8 mouse cellular contexts compared by ENCODE assay signal in the genomic region with DNA sequence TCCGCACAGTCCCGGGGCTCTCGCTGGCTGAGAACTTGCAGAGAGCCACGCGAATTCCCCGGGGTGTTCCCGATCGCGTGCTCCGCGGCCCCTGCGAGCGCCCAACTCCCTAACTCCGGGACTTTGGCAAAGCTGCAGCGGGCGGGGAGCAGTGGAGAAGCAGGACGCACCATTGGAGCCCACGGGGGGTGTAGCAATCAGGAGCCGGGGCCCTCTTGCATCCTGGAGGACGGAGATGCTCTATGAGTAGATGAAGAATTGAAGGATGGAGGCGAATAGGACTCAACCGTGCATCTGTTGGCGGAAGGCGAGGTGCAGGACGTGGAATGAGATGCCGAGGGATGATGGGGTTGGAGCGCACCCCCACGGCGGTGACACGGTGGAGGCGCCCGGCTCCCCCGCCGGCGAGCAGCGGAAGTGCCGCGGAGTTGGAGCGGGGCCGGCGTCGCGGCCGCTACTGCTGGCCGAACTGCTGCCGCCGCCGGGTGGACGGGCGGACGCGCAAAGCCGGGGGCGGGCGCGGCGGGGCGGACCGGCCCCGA. TPM values are rescaled to one million over a fixed set of nuclear protein-coding genes. Genes with fewer than 3 reads are reported as not detected.
A peak's percentile ranks its signal among the peaks of the same experiment; 100 is the strongest.
DNase-seq lines count a peak whose midpoint lies in the region; ATAC-seq and TF ChIP-seq lines count a peak whose summit lies in the region.

A gene (plus strand): TSS at position 425 of the 542 bp plus-strand sequence.

- peak within 1 kb of the TSS; percentile 76 for H3K4me3 ChIP-seq in hindbrain, embryonic 12.5 days

- peak within 1 kb of the TSS; percentile 85 for H3K9ac ChIP-seq in hindbrain, embryonic 12.5 days

- peak within 1 kb of the TSS; percentile 24 for H3K27ac ChIP-seq in hindbrain, embryonic 12.5 days

- no peak for TF ChIP-seq CTCF in Patski (IDR thresholded peaks at IDR 0.05)

- under 1% methylated on average over 47 of the region's 60 CpGs for WGBS in hindbrain, embryonic 12.5 days

- H3K4me2 ChIP-seq in hindbrain, embryonic 12.5 days (replicated peaks) = peak within 1 kb of the TSS; percentile 95

- in situ Hi-C loops in Patski (cut with MboI; ENCODE audit: low pct_unique_long_range_greater_than_20kb) = loop anchor here (5.0 kb wide), 1 partner anchor 62 kb away; no protein-coding TSS in a partner anchor

- no peaks in the 10 kb centered on the region for H3K36me3 ChIP-seq in hindbrain, embryonic 12.5 days

- H3K9me3 ChIP-seq in hindbrain, embryonic 12.5 days (replicated peaks) = no peaks in the 10 kb centered on the region

- DNase-seq in Patski (ENCODE audit: low read depth, low spot score) = peak; percentile 63
- peak; percentile 88 to 89 for DNase-seq in cerebellum, postnatal 14 days
- peak; percentile 61 to 74 for DNase-seq in frontal cortex, postnatal 14 days (ENCODE audit: low spot score in 2 of 2)
- peak; percentile 87 to 92 for DNase-seq in layer of hippocampus, postnatal 10 days (ENCODE audit: low spot score in 2 of 2)
- peak; percentile 92 for DNase-seq in lung, postnatal 10 days
- DNase-seq in ovary, postnatal 14 days (ENCODE audit: low spot score) = peak; percentile 82
- DNase-seq in thymus, postnatal 10 days (ENCODE audit: low spot score in 2 of 2) = peak; percentile 60 to 84

- peak; percentile 90 for ATAC-seq in Patski
- ATAC-seq in hindbrain, embryonic 12.5 days (ENCODE audit: low FRiP score) = peak; percentile 88

- no peaks in the 10 kb centered on the region for H3K27me3 ChIP-seq in Patski
- H3K27me3 ChIP-seq in hindbrain, embryonic 12.5 days = no peaks in the 10 kb centered on the region

- CTCF ChIA-PET in Patski (lab: Charles Lee) = interaction anchor here (1.2 to 1.3 kb wide), 2 partner anchors 30 to 96 kb away, joined by 3 to 7 read pairs; no protein-coding TSS in a partner anchor

- POLR2A ChIA-PET in Patski (lab: Charles Lee) = interaction anchor here (0.8 to 1.2 kb wide), 4 partner anchors 17 to 87 kb away, joined by 3 to 4 read pairs (median 3); no protein-coding TSS in a partner anchor

- peaks cover 33% of the 10 kb centered on the region for H3K4me1 ChIP-seq in hindbrain, embryonic 12.5 days

RNA-seq across cellular contexts. Expression of the gene that starts here (rescaled TPM):
- 74.9 TPM for polyA plus RNA-seq in Patski (2021)
- polyA plus RNA-seq in hindbrain, embryonic 12.5 days (2016; fragmentation: Nextera tagmentation; extraction: Ambion mirVana) = 31.1 and 31.4 TPM in 2 replicates
- total RNA-seq in layer of hippocampus, postnatal 10 days (2021) = 10 to 100 TPM; 10.9 to 11.2 TPM

Comparison
In these comparisons a context has a peak if more than half of its experiments do, and no peak if none do; other contexts are left out.
1. Peak in every context shown above with its lines: DNase-seq, ATAC-seq, H3K4me3 ChIP-seq and H3K27ac ChIP-seq.